Mouse (Mus musculus) CH12.LX (cell line): ENCODE results near the gene Entpd2.

ENCODE experiments used
- CTCF ChIP-seq, 2 experiments: IDR thresholded peaks in 1 of 2; conservative IDR thresholded peaks in 1 of 2; 2 replicates each; pipeline ENCODE4 v1.5.1; 2011 to 2012; ENCODE audit warnings: low read depth in 2 of 2, low read length in 2 of 2, improper control_type of control experiment in 1 of 2, inconsistent platforms in 1 of 2, mild to moderate bottlenecking in 1 of 2, moderate library complexity in 1 of 2
- E2F4 ChIP-seq: IDR thresholded peaks from 2 replicates; pipeline ENCODE4 v1.6.1; 2011; ENCODE audit warnings: low read depth, low read length, improper control_type of control experiment; ENCODE audit not compliant: insufficient replicate concordance
- ELF1 ChIP-seq: IDR thresholded peaks from 2 replicates; pipeline ENCODE4 v1.6.1; 2014; ENCODE audit warnings: low read depth, mild to moderate bottlenecking, inconsistent platforms, low read length, improper control_type of control experiment
- EP300 ChIP-seq: IDR thresholded peaks from 2 replicates; pipeline ENCODE4 v1.6.1; 2011; ENCODE audit warnings: low read length, improper control_type of control experiment
- MAZ ChIP-seq: IDR thresholded peaks from 2 replicates; pipeline ENCODE4 v1.6.1; 2012; ENCODE audit warnings: low read depth, mild to moderate bottlenecking, inconsistent platforms, low read length, improper control_type of control experiment, moderate library complexity
- TCF12 ChIP-seq: IDR thresholded peaks from 2 replicates; pipeline ENCODE4 v1.6.1; 2014; ENCODE audit warnings: low read depth, mild to moderate bottlenecking, inconsistent platforms, low read length, improper control_type of control experiment

DNA sequence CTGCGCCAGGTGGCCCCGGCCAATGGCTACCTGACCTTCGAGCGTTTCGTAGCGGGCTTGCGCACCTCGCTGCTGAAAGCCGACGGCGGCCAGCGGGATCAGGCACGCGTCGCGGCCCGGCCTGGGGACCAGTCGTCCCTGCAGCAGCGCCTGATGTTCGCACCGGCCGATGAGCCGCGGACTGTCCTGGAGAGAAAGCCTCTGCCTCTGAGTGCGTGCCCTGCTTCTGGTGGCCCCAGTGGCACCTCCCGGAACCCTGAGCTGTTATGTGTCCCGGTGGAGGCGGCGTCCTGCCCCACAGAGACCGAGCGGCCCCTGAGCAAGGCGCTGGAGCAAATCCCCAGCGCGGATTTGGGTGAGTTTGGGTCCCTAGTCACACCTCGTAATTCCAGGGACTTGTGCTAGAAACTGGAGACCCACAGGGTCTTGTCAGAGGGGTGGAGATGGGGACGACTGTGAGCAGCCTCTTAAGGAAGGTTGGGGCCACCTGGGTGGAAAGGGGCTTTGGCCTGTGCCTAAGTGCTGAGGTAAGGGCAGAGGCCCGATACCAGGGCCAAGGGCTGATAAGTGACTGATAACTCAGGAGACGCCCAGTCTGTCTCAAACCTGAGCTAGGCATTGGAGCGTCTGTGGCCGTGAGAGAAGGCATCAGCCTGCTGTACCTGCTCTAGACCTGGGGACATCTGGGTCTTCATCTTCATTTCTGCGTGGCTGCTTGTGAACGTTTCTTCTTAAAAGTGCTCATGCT, 22.9 kb upstream of the Entpd2 start:
- no peak for TF ChIP-seq EP300
- no peak for TF ChIP-seq CTCF (conservative IDR thresholded peaks at IDR 0.05 in 1 of 2, IDR thresholded peaks at IDR 0.05 in 1 of 2; ENCODE audit: low read depth in 2 of 2, low read length in 2 of 2)
- TF ChIP-seq MAZ: no peak
- TF ChIP-seq ELF1: no peak
- no peak for TF ChIP-seq TCF12
- no peak for TF ChIP-seq E2F4
